Mouse (Mus musculus): Measurements from ENCODE around the gene Adipor1.

- TF ChIP-seq CTCF (IDR thresholded peaks at IDR 0.05; ENCODE audit: low read depth), result no peak
- no peak for TF ChIP-seq EP300 (optimal IDR thresholded peaks at IDR 0.05)
These were observed 35.0 kb downstream of the Adipor1 start for GRCm38 (mm10) chr1:134450201-134450600.
